Comparison of ENCODE assay signal across 8 mouse cellular contexts in the genomic region with DNA sequence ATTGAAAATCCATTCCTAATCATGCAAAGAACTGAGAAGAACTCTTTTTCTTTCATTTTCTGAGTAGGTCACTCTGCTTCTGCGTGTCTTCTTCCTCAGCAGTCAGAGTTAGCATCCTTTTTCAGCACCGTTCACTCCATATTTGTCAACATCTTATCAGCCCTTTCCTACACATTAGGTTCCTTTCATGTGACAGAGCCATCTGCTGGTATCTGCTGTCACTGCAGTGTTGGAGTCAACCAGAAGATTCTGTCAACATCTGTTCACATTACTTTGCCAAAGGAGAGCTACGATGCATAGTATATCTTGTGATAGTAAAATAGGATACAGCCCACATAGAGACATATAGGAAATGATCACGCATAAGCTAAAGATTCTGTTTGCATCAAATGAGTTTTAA.
DNase-seq lines count a peak whose midpoint lies in the region; ATAC-seq and TF ChIP-seq lines count a peak whose summit lies in the region.

No protein-coding gene starts in this region.

- ATAC-seq in heart, postnatal 0 days (ENCODE audit: insufficient read depth, low read depth), result no peak

- H3K9ac ChIP-seq in heart, postnatal 0 days (replicated peaks; ENCODE audit: low read depth, low read length), result no peak overlapping the region

- no peak overlapping the region for H3K4me3 ChIP-seq in heart, postnatal 0 days (ENCODE audit: low read depth, low read length)

- H3K4me1 ChIP-seq in heart, postnatal 0 days (ENCODE audit: control insufficient read depth, insufficient read depth), result no peaks in the 10 kb centered on the region

- no peak for TF ChIP-seq EP300 in heart, postnatal 0 days (IDR thresholded peaks at IDR 0.05; ENCODE audit: low read depth)

- 17% methylated on average over 4 of the region's 4 CpGs for WGBS in heart, postnatal 0 days

- no peaks in the 10 kb centered on the region for H3K9me3 ChIP-seq in heart, postnatal 0 days (replicated peaks; ENCODE audit: control insufficient read depth, low read length)

- no peaks in the 10 kb centered on the region for H3K27me3 ChIP-seq in heart, postnatal 0 days (ENCODE audit: control insufficient read depth, insufficient read depth, low read length)

- no peaks in the 10 kb centered on the region for H3K36me3 ChIP-seq in heart, postnatal 0 days (replicated peaks; ENCODE audit: control insufficient read depth, insufficient read depth, low read length)

- H3K4me2 ChIP-seq in heart, postnatal 0 days (ENCODE audit: low read depth, low read length), result no peak overlapping the region

- H3K27ac ChIP-seq in heart, postnatal 0 days (ENCODE audit: low read depth), result no peak overlapping the region

- peak; percentile 65 for TF ChIP-seq CTCF in heart, postnatal 0 days (IDR thresholded peaks at IDR 0.05; ENCODE audit: low read depth)

- DNase-seq in heart, postnatal 0 days (ENCODE audit: low spot score), result no peak
- no peak for DNase-seq in heart, adult 9 months (ENCODE audit: low spot score in 2 of 2)
- DNase-seq in ES-CJ7 (ENCODE audit: low read depth, low spot score), result peak; percentile 56
- peak; percentile 67 for DNase-seq in cerebellum, adult 9-10 months
- peak; percentile 40 to 85 for DNase-seq in frontal cortex, adult 2 months (ENCODE audit: extremely low spot score in 1 of 2, low spot score in 1 of 2)
- DNase-seq in layer of hippocampus, adult 9-11 months, result peak; percentile 45
- DNase-seq in mesoderm, embryonic 11.5 days (ENCODE audit: low read depth, low spot score), result peak; percentile 26
- peak; percentile 22 to 35 for DNase-seq in thymus, postnatal 36 days

Comparison
In these comparisons a context has a peak if more than half of its experiments do, and no peak if none do; other contexts are left out.
1. DNase-seq: peak in ES-CJ7 (single experiment), cerebellum, adult 9-10 months (single experiment), frontal cortex, adult 2 months (2 of 2), layer of hippocampus, adult 9-11 months (single experiment), mesoderm, embryonic 11.5 days (single experiment) and thymus, postnatal 36 days (2 of 2); none in heart, postnatal 0 days (single experiment) and heart, adult 9 months (0 of 2).